Mouse (Mus musculus) ovary, adult 2 months (tissue): ENCODE results near the gene 1700001F09Rik. TPM values are rescaled to one million over a fixed set of nuclear protein-coding genes. Genes with fewer than 3 reads are reported as not detected.

Experiments used
- polyA plus RNA-seq: library from polyadenylated mRNA; depleted of rRNA; stranded (reverse); fragments of >200 nt; gene quantifications from 2 replicates; pipeline ENCODE4 v1.2.3, GENCODE M21; 2012; rRNA removed

1700001F09Rik gene
- not detected in 2 replicates for polyA plus RNA-seq

DNA sequence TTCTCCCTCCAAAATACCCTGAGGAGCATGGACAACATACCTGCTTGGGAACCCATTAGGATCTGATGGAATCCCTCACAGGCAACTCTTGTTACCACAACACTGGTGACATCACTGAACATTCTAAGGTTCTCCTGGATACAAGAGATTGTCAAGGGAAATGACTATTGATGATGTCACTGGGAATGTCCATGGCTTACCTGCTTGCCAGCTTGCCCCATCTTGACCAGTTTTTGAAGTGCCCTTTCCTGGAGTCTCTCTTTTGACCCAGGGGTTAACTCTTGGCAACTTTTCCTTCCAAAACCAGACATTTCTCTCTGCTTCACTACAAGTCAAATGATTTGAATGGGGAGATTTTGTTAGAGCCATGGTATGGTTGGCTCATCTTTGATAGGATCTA, at the start of gene 1700001F09Rik:
1700001F09Rik (minus strand) TSS at position 101 of the 400 bp plus-strand sequence.

DNA sequence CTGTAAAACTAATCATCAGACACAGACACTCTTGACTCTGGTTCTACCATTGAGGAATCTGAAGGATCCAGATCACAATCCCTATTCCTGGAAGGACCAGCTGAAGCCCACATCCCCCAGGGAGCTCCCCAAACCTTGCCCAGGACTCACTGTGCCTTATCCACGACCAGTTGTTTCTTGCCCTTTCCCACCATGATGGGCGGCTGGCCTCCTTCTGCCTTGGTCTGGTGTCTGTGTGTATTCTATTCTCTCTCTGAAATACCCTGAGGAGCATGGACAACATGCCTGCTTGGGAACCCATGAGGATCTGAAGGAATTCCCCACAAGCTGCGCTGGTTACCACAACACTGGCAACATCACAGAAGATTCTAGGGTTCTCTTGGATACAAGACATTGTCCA, 54.1 kb downstream of the 1700001F09Rik start, which contains the start of gene Gm8127:
Gm8127 (minus strand) TSS at position 330 of the 400 bp plus-strand sequence.

Other genes with a start within 250 kb of the 1700001F09Rik start
- not detected in 2 replicates for gene Gm8104, start 247.2 kb downstream of the 1700001F09Rik start, polyA plus RNA-seq
- not detected in 2 replicates for gene Gm7233, start 167.9 kb downstream of the 1700001F09Rik start, polyA plus RNA-seq
- gene Gm8122, start 112.5 kb downstream of the 1700001F09Rik start, polyA plus RNA-seq: not detected in 2 replicates
- not detected in 2 replicates for gene Gm8126, start 89.2 kb downstream of the 1700001F09Rik start, polyA plus RNA-seq
- gene Gm9732, start 72.8 kb downstream of the 1700001F09Rik start, polyA plus RNA-seq: not detected in 2 replicates
- not detected in 2 replicates for gene Gm8127, start 54.0 kb downstream of the 1700001F09Rik start, polyA plus RNA-seq
- gene Gm8138, start 68.5 kb upstream of the 1700001F09Rik start, polyA plus RNA-seq: not detected in 2 replicates
- gene Gm5799, start 195.8 kb upstream of the 1700001F09Rik start, polyA plus RNA-seq: not detected in 2 replicates
- gene Gm17654, start 231.3 kb upstream of the 1700001F09Rik start, polyA plus RNA-seq: not detected in 2 replicates